Mouse (Mus musculus) cerebellum, postnatal 4 days (tissue): ENCODE data around the gene Ppp1r18.

Experiments
- DNase-seq, 2 experiments: peaks; one replicate each; pipeline ENCODE4 v3.0.0; 2022; ENCODE audit warnings: low spot score in 2 of 2, mixed read lengths in 1 of 2

The Ppp1r18 gene

GRCm38 (mm10) chr17:35869346-35870067 is 4.1 kb downstream of the Ppp1r18 start:
- no peak for DNase-seq

- no peak for DNase-seq
These were observed 4.9 kb downstream of the Ppp1r18 start for GRCm38 (mm10) chr17:35870151-35870883.

GRCm38 (mm10) chr17:35870884-35871696 is 5.7 kb downstream of the Ppp1r18 start:
- peak in 1 of 2 experiments; percentile 38 for DNase-seq

GRCm38 (mm10) chr17:35873774-35874519 is 8.6 kb downstream of the Ppp1r18 start:
- peak; percentile 89 for DNase-seq

GRCm38 (mm10) chr17:35874721-35875120 is 9.3 kb downstream of the Ppp1r18 start:
- no peak for DNase-seq

GRCm38 (mm10) chr17:35879245-35880057 is 14.1 kb downstream of the Ppp1r18 start, which contains the start of gene Dhx16:
Gene Dhx16 (plus strand): TSS chr17:35879819.
- DNase-seq, result peak; percentile 87 to 96

- DNase-seq, result no peak
These were observed 17.5 kb downstream of the Ppp1r18 start for GRCm38 (mm10) chr17:35882924-35883323.

- no peak for DNase-seq
These were observed 18.4 kb downstream of the Ppp1r18 start for GRCm38 (mm10) chr17:35883777-35884176.

- DNase-seq, result no peak
These were observed 22.3 kb downstream of the Ppp1r18 start for GRCm38 (mm10) chr17:35887725-35888124.

GRCm38 (mm10) chr17:35896781-35897643 is 31.6 kb downstream of the Ppp1r18 start, which contains the start of gene 2310061I04Rik:
Gene 2310061I04Rik (minus strand): TSS chr17:35897431.
- DNase-seq, result peak; percentile 72 to 93

GRCm38 (mm10) chr17:35897644-35898573 is 32.5 kb downstream of the Ppp1r18 start:
- no peak for DNase-seq

GRCm38 (mm10) chr17:35900636-35901035 is 35.2 kb downstream of the Ppp1r18 start:
- DNase-seq, result no peak

- no peak for DNase-seq
These were observed 38.1 kb downstream of the Ppp1r18 start for GRCm38 (mm10) chr17:35903343-35903991.

GRCm38 (mm10) chr17:35903992-35904355 is 38.6 kb downstream of the Ppp1r18 start:
- DNase-seq, result no peak

GRCm38 (mm10) chr17:35905587-35905986 is 40.2 kb downstream of the Ppp1r18 start:
- DNase-seq, result no peak

GRCm38 (mm10) chr17:35907609-35908008 is 42.2 kb downstream of the Ppp1r18 start:
- no peak for DNase-seq

- DNase-seq, result no peak
These were observed 44.0 kb downstream of the Ppp1r18 start for GRCm38 (mm10) chr17:35909186-35909918.
